Mouse (Mus musculus): ENCODE measurements at regions not wholly inside any gene's neighbourhood (a gene's known extent, or its start where the extent isn't known, plus 50 kb on each side); places are given as distances from the start of the nearest gene placed in this dataset.
A peak's percentile ranks its signal among the peaks of the same experiment; 100 is the strongest.
"Not testable (repeated sequence)": the region's sequence is repeated elsewhere in the genome, so short reads cannot be mapped to it uniquely, and the experiment has no call there.

GRCm38 (mm10) chr15:5877749-5878148, 421.8 kb upstream of the Dab2 start:
- Histone ChIP-seq H3K27ac (no peak overlapping the region), H3K36me3 (no peaks in the 10 kb centered on the region), H3K4me3 (no peak overlapping the region), H3K4me2 (no peak overlapping the region), H3K27me3 (no peaks in the 10 kb centered on the region), H3K9ac (no peak overlapping the region), H3K9me3 (replicated peaks) (no peaks in the 10 kb centered on the region), H3K4me1 (replicated peaks) (no peaks in the 10 kb centered on the region)
- no peak for ATAC-seq (replicated peaks; ENCODE audit: insufficient number of reproducible peaks, insufficient read depth, low FRiP score, low read depth)
- WGBS: 77% methylated on average over 5 of the region's 5 CpGs

DNA sequence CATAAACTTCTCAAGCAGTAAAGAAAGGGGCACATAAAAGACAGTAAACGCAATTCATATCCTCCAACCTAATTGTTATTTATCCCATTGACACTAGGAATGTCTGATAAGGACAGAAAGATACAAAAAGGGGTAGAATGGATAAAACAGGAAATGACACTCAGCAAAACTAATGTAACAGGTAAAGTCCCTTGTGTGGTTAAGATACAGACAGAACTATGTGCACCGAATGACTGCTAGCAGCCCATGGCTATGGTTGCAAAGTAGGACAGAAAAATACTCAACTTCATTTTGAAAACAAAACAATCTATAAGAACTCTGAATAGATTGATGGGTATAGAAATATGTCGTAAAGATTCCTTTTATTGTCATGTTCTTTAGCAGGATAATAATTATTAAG, 408.4 kb upstream of the Dab2 start:
- H3K27me3 ChIP-seq: no peaks in the 10 kb centered on the region
- H3K9ac ChIP-seq: no peak overlapping the region
- no peaks in the 10 kb centered on the region for H3K36me3 ChIP-seq
- H3K4me1 ChIP-seq (replicated peaks): no peaks in the 10 kb centered on the region
- H3K27ac ChIP-seq: no peak overlapping the region
- WGBS: 76% methylated on average over 3 of the region's 3 CpGs
- no peaks in the 10 kb centered on the region for H3K9me3 ChIP-seq (replicated peaks)
- H3K4me2 ChIP-seq: no peak overlapping the region
- no peak for ATAC-seq (replicated peaks; ENCODE audit: insufficient number of reproducible peaks, insufficient read depth, low FRiP score, low read depth)
- H3K4me3 ChIP-seq: no peak overlapping the region

DNA sequence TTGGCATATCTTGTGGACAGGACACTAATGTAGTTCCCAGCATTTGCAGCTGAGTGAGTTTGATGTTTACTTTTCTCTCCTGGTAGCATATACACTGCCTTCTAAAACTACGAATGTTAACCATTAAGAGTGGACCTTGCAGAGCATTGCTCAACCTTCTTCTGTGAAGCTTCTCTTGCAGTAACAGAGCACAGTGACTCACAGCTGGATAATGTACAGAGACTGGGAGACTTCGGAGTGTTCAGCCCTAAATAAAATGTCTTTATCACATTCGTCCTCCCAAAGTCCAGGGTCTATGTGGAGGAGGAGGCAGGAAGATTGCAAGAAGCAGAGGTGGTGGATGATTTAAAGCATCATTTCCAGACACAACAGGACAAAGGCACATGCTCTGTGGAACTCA, 407.6 kb upstream of the Dab2 start:
- Histone ChIP-seq H3K4me1 (replicated peaks) (no peaks in the 10 kb centered on the region), H3K27ac (no peak overlapping the region), H3K4me2 (no peak overlapping the region), H3K4me3 (no peak overlapping the region), H3K27me3 (no peaks in the 10 kb centered on the region), H3K9me3 (replicated peaks) (no peaks in the 10 kb centered on the region), H3K9ac (no peak overlapping the region), H3K36me3 (no peaks in the 10 kb centered on the region)
- no peak for ATAC-seq (replicated peaks; ENCODE audit: insufficient number of reproducible peaks, insufficient read depth, low FRiP score, low read depth)
- WGBS: 52% methylated on average over 3 of the region's 3 CpGs

DNA sequence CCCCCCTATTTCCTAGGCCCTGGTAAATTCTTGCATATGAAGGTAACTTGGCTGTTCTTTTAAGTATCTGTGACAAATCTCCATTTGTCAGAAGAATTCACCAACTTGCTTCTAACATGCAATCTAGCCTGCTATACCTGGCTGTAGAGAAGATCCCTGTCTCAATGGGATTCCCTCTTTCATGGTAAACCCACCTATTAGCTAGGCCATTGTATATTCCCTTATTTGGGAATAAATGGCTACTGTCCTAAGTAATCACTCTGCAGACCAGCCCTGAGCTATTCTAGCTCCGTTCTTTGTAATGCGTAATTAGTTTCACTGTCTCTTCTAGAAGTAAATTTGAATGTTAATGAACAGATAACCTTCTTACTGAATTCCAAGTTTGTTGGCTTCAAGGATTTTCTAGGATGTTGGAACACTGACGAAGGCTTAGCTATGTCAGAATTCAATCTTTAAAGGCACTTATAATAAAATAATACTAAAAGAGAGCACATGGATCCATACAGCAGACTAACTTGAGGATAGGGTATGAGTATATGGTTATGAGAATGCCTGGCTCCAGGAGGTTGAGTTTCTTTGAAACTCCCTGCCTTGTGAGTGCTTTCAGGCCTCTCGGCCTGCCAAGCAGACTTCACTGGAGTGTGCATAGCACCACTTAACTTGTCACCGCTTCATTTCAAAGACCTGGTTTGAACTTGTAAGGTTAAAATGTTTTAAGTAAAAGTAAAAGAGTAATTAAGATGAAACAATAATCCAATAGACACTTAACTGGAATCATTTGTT, 403.7 kb upstream of the Dab2 start:
- not testable (repeated sequence) for H3K9me3 ChIP-seq (replicated peaks); H3K4me3 ChIP-seq; H3K36me3 ChIP-seq; H3K27ac ChIP-seq; H3K27me3 ChIP-seq; H3K4me1 ChIP-seq (replicated peaks); ATAC-seq (replicated peaks; ENCODE audit: insufficient number of reproducible peaks, insufficient read depth, low FRiP score, low read depth); H3K9ac ChIP-seq; H3K4me2 ChIP-seq
- WGBS: 80% methylated on average over 5 of the region's 5 CpGs

DNA sequence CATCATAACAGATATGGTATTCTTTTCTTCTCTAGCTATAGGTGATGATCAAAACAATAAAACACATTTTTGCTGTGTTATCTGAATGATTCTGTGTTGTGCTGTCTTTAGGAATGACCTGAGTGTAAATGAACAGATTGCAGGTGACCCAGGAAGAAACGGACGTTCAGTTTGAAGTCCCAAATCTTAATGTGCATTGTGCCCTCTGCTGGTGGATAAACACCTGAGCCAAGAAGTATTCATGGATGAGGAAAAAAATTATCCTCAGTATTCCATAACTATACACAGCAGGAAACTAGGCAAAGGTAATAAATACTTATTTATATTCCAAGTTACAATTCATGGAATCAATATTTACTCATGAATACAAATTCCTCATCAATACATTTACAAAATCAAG, 384.3 kb upstream of the Dab2 start:
- no peaks in the 10 kb centered on the region for H3K4me1 ChIP-seq (replicated peaks)
- no peaks in the 10 kb centered on the region for H3K27me3 ChIP-seq
- H3K9me3 ChIP-seq (replicated peaks): no peaks in the 10 kb centered on the region
- no peak overlapping the region for H3K4me3 ChIP-seq
- H3K9ac ChIP-seq: no peak overlapping the region
- H3K27ac ChIP-seq: no peak overlapping the region
- no peaks in the 10 kb centered on the region for H3K36me3 ChIP-seq
- H3K4me2 ChIP-seq: no peak overlapping the region
- WGBS: 4% methylated on average over 2 of the region's 2 CpGs
- ATAC-seq (replicated peaks; ENCODE audit: insufficient number of reproducible peaks, insufficient read depth, low FRiP score, low read depth): no peak

DNA sequence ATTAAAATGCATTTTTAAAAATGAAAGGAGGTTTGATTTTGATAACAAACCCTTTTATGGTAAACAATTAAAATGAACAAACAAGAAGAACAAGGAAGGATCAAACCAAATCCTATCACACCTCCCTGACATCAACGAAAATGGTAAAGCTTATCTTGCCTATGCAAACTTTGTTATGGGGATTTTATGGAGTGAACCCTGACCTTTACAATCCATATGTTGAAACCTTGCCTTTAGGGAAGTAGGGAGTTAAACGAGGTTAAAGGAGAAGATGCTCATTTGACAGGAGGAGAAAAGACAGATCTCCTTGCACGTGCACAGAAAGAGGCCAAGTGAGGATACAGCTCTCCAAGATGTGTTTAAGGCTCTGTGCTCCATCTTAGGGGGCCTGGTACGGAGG, 379.5 kb upstream of the Dab2 start:
- H3K36me3 ChIP-seq: no peaks in the 10 kb centered on the region
- no peak overlapping the region for H3K9ac ChIP-seq
- no peak overlapping the region for H3K27ac ChIP-seq
- ATAC-seq (replicated peaks; ENCODE audit: insufficient number of reproducible peaks, insufficient read depth, low FRiP score, low read depth): no peak
- H3K9me3 ChIP-seq (replicated peaks): no peaks in the 10 kb centered on the region
- H3K4me2 ChIP-seq: no peak overlapping the region
- H3K4me3 ChIP-seq: no peak overlapping the region
- no peaks in the 10 kb centered on the region for H3K4me1 ChIP-seq (replicated peaks)
- 50% methylated on average over 4 of the region's 4 CpGs for WGBS
- no peaks in the 10 kb centered on the region for H3K27me3 ChIP-seq

- 18% methylated on average over 3 of the region's 3 CpGs for WGBS
These were observed 371.8 kb upstream of the Dab2 start for GRCm38 (mm10) chr15:5927768-5928167.

GRCm38 (mm10) chr15:5933586-5933985, 366.0 kb upstream of the Dab2 start:
- H3K4me2 ChIP-seq: no peak overlapping the region
- no peak overlapping the region for H3K4me3 ChIP-seq
- no peaks in the 10 kb centered on the region for H3K36me3 ChIP-seq
- WGBS: 61% methylated on average over 3 of the region's 3 CpGs
- no peaks in the 10 kb centered on the region for H3K27me3 ChIP-seq
- H3K27ac ChIP-seq: no peak overlapping the region
- no peak for ATAC-seq (replicated peaks; ENCODE audit: insufficient number of reproducible peaks, insufficient read depth, low FRiP score, low read depth)
- H3K4me1 ChIP-seq (replicated peaks): no peaks in the 10 kb centered on the region
- no peak overlapping the region for H3K9ac ChIP-seq
- H3K9me3 ChIP-seq (replicated peaks): no peaks in the 10 kb centered on the region

More at GRCm38 (mm10) chr15:5927768-5928167, 371.8 kb upstream of the Dab2 start:
- Histone ChIP-seq H3K9ac (no peak overlapping the region), H3K4me1 (replicated peaks) (peaks cover 9% of the 10 kb centered on the region), H3K36me3 (no peaks in the 10 kb centered on the region), H3K27me3 (no peaks in the 10 kb centered on the region), H3K27ac (peak overlapping the region; percentile 37), H3K4me3 (no peak overlapping the region), H3K9me3 (replicated peaks) (no peaks in the 10 kb centered on the region), H3K4me2 (peak overlapping the region; percentile 32)
- peak; percentile 92 for ATAC-seq (replicated peaks; ENCODE audit: insufficient number of reproducible peaks, insufficient read depth, low FRiP score, low read depth)

DNA sequence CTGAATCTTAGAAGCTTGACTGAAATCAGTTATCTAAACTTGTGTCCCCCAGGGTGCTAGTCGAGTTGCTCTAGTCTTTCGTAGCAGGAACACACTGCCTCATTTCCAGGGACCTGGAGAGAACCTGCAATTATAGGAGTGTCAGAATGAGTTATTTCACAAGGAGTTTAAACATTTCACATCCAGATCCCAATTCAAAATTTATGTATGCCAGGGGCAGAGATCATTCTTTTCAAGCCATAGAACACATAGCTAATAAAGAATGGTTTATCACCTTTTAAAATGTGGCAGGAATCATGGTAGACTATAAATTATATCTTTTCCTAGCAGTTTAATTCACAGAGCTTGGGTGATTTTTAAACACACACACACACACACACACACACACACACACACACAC, 358.6 kb upstream of the Dab2 start:
- Histone ChIP-seq H3K27me3 (no peaks in the 10 kb centered on the region), H3K9me3 (replicated peaks) (no peaks in the 10 kb centered on the region)
- WGBS: 54% methylated on average over 2 of the region's 2 CpGs

DNA sequence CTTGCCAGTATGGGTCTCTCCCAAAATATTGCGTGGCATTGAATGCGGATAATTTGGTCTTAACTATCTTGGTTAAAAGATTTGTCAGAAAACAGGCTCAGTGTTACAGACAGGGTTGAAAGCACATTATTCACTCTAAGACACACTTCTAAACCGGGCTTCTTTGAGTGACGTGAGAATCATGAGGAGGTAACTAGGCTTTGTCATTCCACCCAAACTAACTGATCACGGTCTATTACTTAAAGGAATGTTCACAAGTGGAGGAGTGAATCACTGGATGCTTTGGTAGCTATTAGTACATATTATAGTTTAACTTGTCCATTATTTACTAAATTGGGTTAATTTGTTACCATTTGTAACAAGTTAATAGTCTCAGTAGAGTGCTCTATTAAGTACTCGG, 352.9 kb upstream of the Dab2 start:
- Histone ChIP-seq H3K9ac (no peak overlapping the region), H3K4me1 (replicated peaks) (no peaks in the 10 kb centered on the region), H3K27me3 (no peaks in the 10 kb centered on the region), H3K4me3 (no peak overlapping the region), H3K36me3 (no peaks in the 10 kb centered on the region), H3K4me2 (no peak overlapping the region), H3K9me3 (replicated peaks) (no peaks in the 10 kb centered on the region), H3K27ac (no peak overlapping the region)
- 85% methylated on average over 6 of the region's 6 CpGs for WGBS
- ATAC-seq (replicated peaks; ENCODE audit: insufficient number of reproducible peaks, insufficient read depth, low FRiP score, low read depth): no peak

More for the DNA sequence above, 358.6 kb upstream of the Dab2 start:
- Histone ChIP-seq H3K9ac (no peak overlapping the region), H3K4me2 (no peak overlapping the region), H3K27ac (no peak overlapping the region), H3K4me1 (replicated peaks) (no peaks in the 10 kb centered on the region), H3K36me3 (no peaks in the 10 kb centered on the region), H3K4me3 (no peak overlapping the region)
- ATAC-seq (replicated peaks; ENCODE audit: insufficient number of reproducible peaks, insufficient read depth, low FRiP score, low read depth): no peak

- Histone ChIP-seq H3K27ac (no peak overlapping the region), H3K27me3 (no peaks in the 10 kb centered on the region), H3K4me3 (no peak overlapping the region), H3K9me3 (replicated peaks) (no peaks in the 10 kb centered on the region), H3K9ac (no peak overlapping the region), H3K4me2 (no peak overlapping the region), H3K36me3 (no peaks in the 10 kb centered on the region), H3K4me1 (replicated peaks) (no peaks in the 10 kb centered on the region)
- 79% methylated on average over 3 of the region's 3 CpGs for WGBS
- ATAC-seq (replicated peaks; ENCODE audit: insufficient number of reproducible peaks, insufficient read depth, low FRiP score, low read depth): no peak
These were observed 348.7 kb upstream of the Dab2 start for GRCm38 (mm10) chr15:5950919-5951318.

DNA sequence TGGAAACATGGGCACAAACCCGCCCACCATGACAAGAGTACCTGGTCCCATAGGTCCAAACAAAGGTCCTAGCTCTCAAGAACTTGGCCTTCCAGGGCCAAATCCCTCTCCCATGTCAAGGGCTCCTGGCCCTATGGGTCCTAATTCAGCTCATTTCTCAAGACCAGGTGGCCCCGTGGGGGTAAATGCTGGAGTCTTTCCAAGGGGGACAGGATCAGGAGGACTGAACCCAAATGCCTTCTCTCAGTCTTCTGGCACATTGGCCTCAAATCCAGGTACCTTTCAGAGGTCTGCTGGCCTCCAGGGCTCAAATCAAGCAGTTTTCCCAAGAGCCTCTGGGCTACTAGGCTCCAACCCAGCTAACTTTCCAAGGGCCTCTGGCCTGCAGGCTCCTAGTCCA, 347.9 kb upstream of the Dab2 start:
- H3K4me3 ChIP-seq; H3K27me3 ChIP-seq; H3K9me3 ChIP-seq (replicated peaks); ATAC-seq (replicated peaks; ENCODE audit: insufficient number of reproducible peaks, insufficient read depth, low FRiP score, low read depth); H3K4me2 ChIP-seq; H3K9ac ChIP-seq; H3K36me3 ChIP-seq; H3K4me1 ChIP-seq (replicated peaks); H3K27ac ChIP-seq: not testable (repeated sequence)
- WGBS: 88% methylated on average over 2 of the region's 2 CpGs
